Comparison of ENCODE assay signal across 16 mouse cellular contexts in the genomic region with DNA sequence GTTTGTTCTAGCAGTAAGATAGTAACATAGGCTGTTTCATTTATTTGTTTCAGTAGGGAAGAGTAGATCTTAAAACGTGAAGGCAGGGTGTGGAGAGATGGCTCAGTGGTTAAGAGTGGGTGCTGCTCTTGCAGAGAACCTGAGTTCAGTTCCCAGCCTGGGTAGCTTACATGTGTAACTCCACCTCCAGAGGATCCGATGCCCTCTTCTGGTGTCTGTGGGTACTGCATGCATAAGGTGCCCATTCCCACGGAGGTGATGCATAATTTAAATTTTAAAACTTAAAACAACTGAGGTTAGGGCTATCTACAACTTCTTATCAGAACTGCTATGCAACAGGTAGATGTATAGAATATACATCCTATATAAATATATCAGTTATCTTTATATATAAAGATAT. TPM values are rescaled to one million over a fixed set of nuclear protein-coding genes. Genes with fewer than 3 reads are reported as not detected.
DNase-seq lines count a peak whose midpoint lies in the region; ATAC-seq and TF ChIP-seq lines count a peak whose summit lies in the region.
"Had no signal": no experiment of that assay in that cellular context is flagged by ENCODE, and none has a peak within 500 bp of the region (broad histone marks: within the 10 kb centered on the region; RNA-seq: fewer than 3 reads in every experiment).

No protein-coding gene starts in this region.

- no peak overlapping the region for H3K9ac ChIP-seq in forebrain, postnatal 0 days
- H3K9ac ChIP-seq in limb, embryonic 11.5 days (ENCODE audit: low read length) = no peak overlapping the region
- H3K9ac ChIP-seq: heart, embryonic 15.5 days; hindbrain, embryonic 15.5 days; limb, embryonic 13.5 days; midbrain, embryonic 12.5 days had no signal

- no peaks in the 10 kb centered on the region for H3K27me3 ChIP-seq in forebrain, postnatal 0 days (ENCODE audit: insufficient read depth, low read length)
- no peaks in the 10 kb centered on the region for H3K27me3 ChIP-seq in forebrain, embryonic 10.5 days (ENCODE audit: poor library complexity, severe bottlenecking)
- H3K27me3 ChIP-seq in limb, embryonic 11.5 days (ENCODE audit: control insufficient read depth, insufficient read depth, low read length) = no peaks in the 10 kb centered on the region
- H3K27me3 ChIP-seq in limb, embryonic 10.5 days (ENCODE audit: low read depth, poor library complexity, severe bottlenecking) = no peaks in the 10 kb centered on the region
- H3K27me3 ChIP-seq: heart, embryonic 15.5 days; hindbrain, embryonic 15.5 days; limb, embryonic 13.5 days; midbrain, embryonic 12.5 days had no signal

- no peak overlapping the region for H3K4me3 ChIP-seq in forebrain, postnatal 0 days (ENCODE audit: low read depth, low read length)
- no peak overlapping the region for H3K4me3 ChIP-seq in forebrain, embryonic 10.5 days
- H3K4me3 ChIP-seq in limb, embryonic 11.5 days (ENCODE audit: low read depth, low read length) = no peak overlapping the region
- H3K4me3 ChIP-seq in limb, embryonic 10.5 days = no peak overlapping the region
- H3K4me3 ChIP-seq: heart, embryonic 15.5 days; hindbrain, embryonic 15.5 days; limb, embryonic 13.5 days; midbrain, embryonic 12.5 days had no signal

- no peak overlapping the region for H3K27ac ChIP-seq in forebrain, postnatal 0 days (ENCODE audit: low read depth, low read length)
- H3K27ac ChIP-seq in forebrain, embryonic 10.5 days = no peak overlapping the region
- no peak overlapping the region for H3K27ac ChIP-seq in limb, embryonic 11.5 days (replicated peaks; ENCODE audit: low read depth, low read length)
- H3K27ac ChIP-seq in limb, embryonic 10.5 days = no peak overlapping the region
- H3K27ac ChIP-seq: heart, embryonic 15.5 days; hindbrain, embryonic 15.5 days; limb, embryonic 13.5 days; midbrain, embryonic 12.5 days had no signal

- no peak overlapping the region for H3K4me2 ChIP-seq in forebrain, postnatal 0 days (ENCODE audit: low read depth)
- no peak overlapping the region for H3K4me2 ChIP-seq in limb, embryonic 11.5 days (ENCODE audit: low read depth, severe bottlenecking)
- H3K4me2 ChIP-seq: heart, embryonic 15.5 days; hindbrain, embryonic 15.5 days; limb, embryonic 13.5 days; midbrain, embryonic 12.5 days had no signal

- 0 out of 2 replicates have a peak, but pooled peaks cover 11% of the 10 kb centered on the region for H3K9me3 ChIP-seq in forebrain, postnatal 0 days (ENCODE audit: low read length)
- H3K9me3 ChIP-seq in forebrain, embryonic 10.5 days = no peaks in the 10 kb centered on the region; the same call in 1 of the 2 replicates
- H3K9me3 ChIP-seq in limb, embryonic 11.5 days (ENCODE audit: control insufficient read depth, low read length) = peaks cover 2% of the 10 kb centered on the region; the same call in 1 of the 2 replicates
- no peaks in the 10 kb centered on the region for H3K9me3 ChIP-seq in limb, embryonic 10.5 days (replicated peaks)
- H3K9me3 ChIP-seq: heart, embryonic 15.5 days; hindbrain, embryonic 15.5 days; limb, embryonic 13.5 days had no signal

- H3K36me3 ChIP-seq in forebrain, postnatal 0 days (ENCODE audit: insufficient read depth) = no peaks in the 10 kb centered on the region
- no peaks in the 10 kb centered on the region for H3K36me3 ChIP-seq in forebrain, embryonic 10.5 days (replicated peaks)
- no peaks in the 10 kb centered on the region for H3K36me3 ChIP-seq in limb, embryonic 11.5 days (ENCODE audit: control insufficient read depth, insufficient read depth, low read length)
- no peaks in the 10 kb centered on the region for H3K36me3 ChIP-seq in limb, embryonic 10.5 days
- H3K36me3 ChIP-seq: heart, embryonic 15.5 days; hindbrain, embryonic 15.5 days; limb, embryonic 13.5 days; midbrain, embryonic 12.5 days had no signal

- TF ChIP-seq CTCF in forebrain, postnatal 0 days (IDR thresholded peaks at IDR 0.05; ENCODE audit: low read depth) = peak; percentile 38

- no peak for DNase-seq in forebrain, postnatal 0 days
- DNase-seq in forebrain, embryonic 10.5 days (ENCODE audit: extremely low spot score, low spot score) = no peak
- DNase-seq in limb, embryonic 11.5 days (ENCODE audit: low spot score) = peak; percentile 36
- no peak for DNase-seq in limb, embryonic 10.5 days (ENCODE audit: low spot score)
- DNase-seq in thymus, postnatal 4 days = peak; percentile 7
- DNase-seq in thymus, postnatal 10 days (ENCODE audit: low spot score in 2 of 2) = no peak
- DNase-seq in layer of hippocampus, postnatal 14 days (ENCODE audit: low spot score in 2 of 2) = no peak
- DNase-seq in yolk sac, embryonic 10.5 days (ENCODE audit: low spot score) = no peak
- DNase-seq: B cell, adult 2 months; cerebellum, adult 18-20 months; layer of hippocampus, adult 9-11 months had no signal

- no peaks in the 10 kb centered on the region for H3K4me1 ChIP-seq in forebrain, postnatal 0 days (ENCODE audit: insufficient read depth)
- no peaks in the 10 kb centered on the region for H3K4me1 ChIP-seq in forebrain, embryonic 10.5 days
- H3K4me1 ChIP-seq in limb, embryonic 11.5 days (ENCODE audit: control insufficient read depth, insufficient read depth, low read length) = peaks cover 4% of the 10 kb centered on the region; the same call in 1 of the 2 replicates
- H3K4me1 ChIP-seq in limb, embryonic 10.5 days = peaks cover 16% of the 10 kb centered on the region
- H3K4me1 ChIP-seq: heart, embryonic 15.5 days had no signal

- ATAC-seq in forebrain, postnatal 0 days = no peak
- no peak for ATAC-seq in limb, embryonic 11.5 days (ENCODE audit: insufficient number of reproducible peaks, low FRiP score, low TSS enrichment, low read depth)

- 79% methylated on average over 3 of the region's 3 CpGs for WGBS in forebrain, postnatal 0 days
- WGBS in forebrain, embryonic 10.5 days = 83% methylated on average over 3 of the region's 3 CpGs
- 84% methylated on average over 3 of the region's 3 CpGs for WGBS in limb, embryonic 11.5 days
- WGBS in limb, embryonic 10.5 days = 79% methylated on average over 3 of the region's 3 CpGs

RNA-seq across cellular contexts. Expression of a gene that starts 40.5 kb away (rescaled TPM):
- total RNA-seq in forebrain, postnatal 0 days (2014; rRNA removed) = 8.8 and 13.0 TPM in 2 replicates
- 2.0 and 2.3 TPM in 2 replicates for polyA plus RNA-seq in forebrain, postnatal 0 days (2015; fragmentation: Nextera tagmentation; extraction: Ambion mirVana)
- polyA plus RNA-seq in forebrain, embryonic 10.5 days (2016; fragmentation: Nextera tagmentation; extraction: Ambion mirVana) = 0.52 and 0.73 TPM in 2 replicates
- 0.47 and 0.60 TPM in 2 replicates for polyA plus RNA-seq in limb, embryonic 11.5 days (2014; fragmentation: Nextera tagmentation; extraction: Ambion mirVana)
- polyA plus RNA-seq in limb, embryonic 10.5 days (2016; fragmentation: Nextera tagmentation; extraction: Ambion mirVana) = 0.79 and 1.2 TPM in 2 replicates
- total RNA-seq in layer of hippocampus, postnatal 14 days (2021) = 10 to 100 TPM; 14.1 to 16.7 TPM
- total RNA-seq: granulocyte monocyte progenitor cell, adult 5-6 weeks had no signal

Comparison
In these comparisons a context has a peak if more than half of its experiments do, and no peak if none do; other contexts are left out.
1. DNase-seq: peak in limb, embryonic 11.5 days (single experiment) and thymus, postnatal 4 days (single experiment); none in forebrain, postnatal 0 days (single experiment), forebrain, embryonic 10.5 days (single experiment), limb, embryonic 10.5 days (single experiment), thymus, postnatal 10 days (0 of 2), layer of hippocampus, postnatal 14 days (0 of 2) and yolk sac, embryonic 10.5 days (single experiment).